Mouse (Mus musculus) urinary bladder, postnatal 4 days (tissue): ENCODE data around the gene Nusap1.
A peak's percentile ranks its signal among the peaks of the same experiment; 100 is the strongest.
"Not testable (repeated sequence)": the region's sequence is repeated elsewhere in the genome, so short reads cannot be mapped to it uniquely, and the experiment has no call there.

Experiments
- DNase-seq, 2 experiments: peaks; one replicate each; pipeline ENCODE4 v3.0.0; 2021 to 2022; ENCODE audit warnings: low spot score in 2 of 2

Gene Nusap1

DNA sequence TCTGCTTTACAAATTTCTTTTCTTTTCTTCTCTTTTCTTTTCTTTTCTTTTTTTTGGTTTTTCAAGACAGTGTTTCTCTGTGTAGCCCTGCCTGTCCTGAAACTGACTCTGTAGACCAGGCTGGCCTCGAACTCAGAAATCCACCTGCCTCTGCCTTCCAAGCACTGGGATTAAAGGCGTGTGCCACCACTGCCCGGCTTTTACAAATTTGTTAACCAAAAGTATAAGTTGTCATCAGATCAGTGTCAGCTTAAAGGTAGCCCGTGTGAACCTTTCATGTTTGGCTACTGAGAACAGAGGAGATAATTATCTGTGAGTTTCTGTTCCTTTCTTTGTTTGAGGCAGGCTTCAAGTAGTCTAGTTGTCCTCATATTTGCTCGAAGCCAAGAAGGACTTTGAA is 26.2 kb downstream of the Nusap1 start:
- no peak for DNase-seq

DNA sequence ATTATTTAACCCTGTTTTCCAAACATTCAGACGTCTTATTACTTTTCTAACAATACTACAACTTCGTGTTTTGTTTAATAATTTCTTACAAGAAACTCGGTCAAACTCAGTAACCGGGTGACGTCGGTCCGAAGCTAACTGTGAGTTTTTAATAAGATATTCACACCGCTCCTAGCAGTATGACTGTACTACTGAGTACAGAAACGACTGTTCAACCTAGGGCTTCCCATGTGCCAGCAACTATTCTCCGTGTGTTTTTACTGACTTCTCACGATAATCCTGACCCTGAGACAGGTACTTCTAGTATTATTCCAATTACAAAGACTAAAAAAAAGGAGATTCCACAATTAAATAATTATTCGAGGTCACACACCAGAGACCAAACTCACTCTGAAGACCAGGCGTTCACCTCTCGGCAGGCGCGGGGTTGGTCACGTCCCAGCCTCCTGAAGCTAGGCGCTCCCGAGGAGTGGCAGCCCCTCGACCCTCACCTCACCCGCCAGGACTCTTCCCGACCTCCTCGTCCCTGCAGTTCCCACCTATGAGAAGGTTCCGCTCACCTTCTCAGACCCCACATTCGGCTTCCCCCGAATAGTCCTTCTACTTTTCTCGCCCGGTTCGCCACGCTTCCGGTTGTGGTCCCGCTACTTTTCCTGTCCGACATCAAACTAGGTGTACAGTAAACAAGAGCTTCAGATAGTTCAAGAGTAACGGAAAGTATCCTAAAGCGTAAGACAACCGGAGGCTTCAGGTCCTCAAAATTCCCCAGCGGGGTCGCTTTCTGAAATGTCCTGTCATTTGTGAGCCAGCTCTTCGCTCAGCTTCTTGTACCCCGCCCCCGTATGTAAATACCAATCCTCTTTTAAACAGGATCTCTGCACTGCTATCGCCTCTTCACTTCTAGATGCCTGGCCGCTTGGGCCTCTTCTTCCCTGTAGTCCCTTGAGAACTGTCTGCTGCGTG is 44.4 kb downstream of the Nusap1 start, which contains the start of gene Ndufaf1:
Gene Ndufaf1 (minus strand): TSS at position 608 of the 963 bp plus-strand sequence.
- peak; percentile 65 to 75 for DNase-seq

DNA sequence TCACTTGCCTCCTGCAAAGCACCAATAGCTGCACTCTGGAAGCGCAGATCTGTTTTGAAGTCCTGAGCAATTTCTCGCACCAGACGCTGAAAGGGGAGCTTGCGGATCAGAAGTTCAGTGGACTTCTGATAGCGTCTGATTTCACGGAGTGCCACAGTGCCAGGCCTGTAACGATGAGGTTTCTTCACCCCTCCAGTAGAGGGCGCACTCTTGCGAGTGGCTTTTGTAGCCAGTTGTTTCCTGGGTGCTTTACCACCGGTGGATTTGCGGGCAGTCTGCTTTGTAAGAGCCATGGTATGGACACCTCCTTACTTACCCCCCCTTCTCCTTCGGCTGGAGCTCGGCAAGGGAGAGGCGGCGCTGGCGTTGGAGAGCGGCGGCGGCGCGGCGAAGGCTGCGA is 47.6 kb downstream of the Nusap1 start:
- not testable (repeated sequence) for DNase-seq

DNA sequence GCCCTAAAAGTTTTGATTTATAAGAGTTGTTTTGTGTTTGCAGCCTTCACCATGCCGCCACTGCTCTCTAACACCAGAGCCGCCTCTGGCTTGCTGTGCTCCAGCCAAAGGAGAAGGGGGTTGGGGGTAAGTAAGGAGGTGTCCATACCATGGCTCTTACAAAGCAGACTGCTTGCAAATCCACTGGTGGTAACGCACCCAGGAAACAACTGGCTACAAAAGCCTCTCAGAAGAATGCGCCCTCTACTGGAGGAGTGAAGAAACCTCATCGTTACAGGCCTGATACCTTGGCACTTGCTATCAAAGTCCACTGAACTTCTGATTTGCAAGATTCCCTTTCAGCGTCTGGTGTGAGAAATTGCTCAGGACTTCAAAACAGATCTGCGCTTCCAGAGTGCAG is 50.9 kb downstream of the Nusap1 start:
- DNase-seq = no peak

DNA sequence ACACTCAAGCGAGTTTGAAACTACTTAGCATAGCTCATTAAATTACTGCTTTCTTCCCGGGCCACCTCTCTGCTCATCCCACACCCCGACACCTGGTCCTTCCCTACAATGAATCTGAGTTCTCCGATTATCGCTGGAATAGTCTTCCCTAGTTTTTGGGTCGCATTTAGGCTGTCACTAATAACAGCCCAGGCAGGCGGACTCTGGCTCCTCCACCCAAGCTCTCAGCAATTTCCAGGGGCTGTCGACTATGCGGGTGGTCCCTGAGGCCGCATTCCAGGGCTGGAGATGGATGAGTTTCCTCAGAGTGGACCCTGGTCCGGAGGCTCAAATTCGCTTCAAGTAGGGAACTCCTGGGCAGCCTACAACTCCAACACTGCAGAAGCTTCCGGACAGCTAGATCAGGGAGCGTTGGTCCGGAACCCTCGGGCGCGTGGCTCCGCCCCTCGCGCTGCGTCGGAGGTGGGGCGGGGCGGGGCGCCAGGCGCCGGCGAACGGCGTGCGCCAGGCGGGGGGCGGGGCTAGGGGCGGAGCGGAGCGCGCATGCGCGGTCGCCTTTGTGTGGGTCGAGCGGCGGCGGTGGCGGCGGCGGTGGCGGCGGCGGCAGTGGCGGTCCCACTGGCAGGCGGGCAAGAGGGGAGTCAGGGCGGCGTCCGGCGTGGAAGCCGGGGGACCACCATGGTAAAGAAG is 56.6 kb downstream of the Nusap1 start, which contains the start of gene Rtf1:
Gene Rtf1 (plus strand): TSS at position 544 of the 690 bp plus-strand sequence.
- peak; percentile 93 to 97 for DNase-seq

DNA sequence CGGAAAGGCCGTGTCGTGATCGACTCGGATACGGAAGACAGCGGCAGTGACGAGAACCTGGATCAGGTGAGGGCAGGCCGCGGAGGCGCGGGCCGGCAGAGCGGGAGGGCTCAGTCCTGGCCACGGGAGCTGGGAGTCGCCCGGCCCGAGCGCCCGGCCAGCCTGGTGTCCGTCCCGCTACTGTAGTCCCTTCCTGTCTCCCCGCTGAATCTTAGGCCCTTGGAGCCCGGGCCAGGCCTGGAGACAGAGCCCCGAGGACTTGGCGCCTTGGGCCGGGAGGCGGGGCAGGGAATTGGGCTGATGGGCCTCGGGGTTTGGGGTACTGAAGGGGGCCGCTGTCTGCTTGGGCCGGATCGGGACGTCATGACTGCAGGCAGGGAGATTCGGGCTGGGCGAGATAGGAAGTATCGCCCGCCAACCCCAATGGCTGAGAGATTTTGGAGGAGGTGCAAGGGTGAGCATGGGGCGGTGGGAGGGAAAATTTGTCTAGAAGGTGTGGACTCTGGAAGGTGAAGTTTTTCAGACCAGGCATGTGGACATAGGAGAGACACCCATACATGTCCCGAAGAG is 57.2 kb downstream of the Nusap1 start:
- DNase-seq = peak in 1 of 2 experiments; percentile 63

DNA sequence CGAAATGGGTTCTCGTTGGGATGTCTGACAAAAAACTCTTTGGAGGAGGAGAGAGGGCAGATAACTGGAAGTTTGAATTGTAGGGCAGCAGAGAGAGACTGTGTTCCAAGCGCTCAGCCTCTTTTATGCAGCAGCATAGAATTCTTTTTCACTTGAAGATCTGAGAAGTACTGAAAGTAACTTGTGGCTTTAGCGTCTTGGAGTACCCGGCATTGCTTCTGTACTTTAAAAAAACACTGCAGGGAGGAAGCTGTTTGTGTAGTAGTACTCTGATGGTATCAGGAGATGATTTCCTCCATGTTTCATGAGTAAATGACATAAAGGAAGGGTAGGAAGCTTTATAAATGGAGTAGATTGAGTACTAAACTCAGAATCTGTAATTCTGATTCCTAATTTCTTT is 57.7 kb downstream of the Nusap1 start:
- no peak for DNase-seq

DNA sequence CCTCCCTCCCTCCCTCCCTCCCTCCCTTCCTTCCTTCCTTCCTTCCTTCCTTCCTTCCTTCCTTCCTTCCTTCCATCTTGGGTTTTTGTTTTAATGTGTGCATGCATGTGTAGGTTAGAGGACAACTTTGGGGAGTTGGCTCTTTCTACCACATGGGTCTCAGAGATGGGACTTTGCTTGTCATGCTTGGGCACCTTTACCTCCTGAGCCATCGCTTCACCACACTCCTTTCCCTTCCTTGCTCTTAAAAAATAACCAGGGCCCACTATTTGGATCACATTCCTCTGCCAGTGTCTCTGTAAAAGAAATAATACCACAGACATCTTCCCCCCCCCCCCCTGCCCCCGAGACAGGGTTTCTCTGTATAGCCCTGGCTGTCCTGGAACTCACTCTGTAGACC is 65.6 kb downstream of the Nusap1 start:
- DNase-seq = no peak

DNA sequence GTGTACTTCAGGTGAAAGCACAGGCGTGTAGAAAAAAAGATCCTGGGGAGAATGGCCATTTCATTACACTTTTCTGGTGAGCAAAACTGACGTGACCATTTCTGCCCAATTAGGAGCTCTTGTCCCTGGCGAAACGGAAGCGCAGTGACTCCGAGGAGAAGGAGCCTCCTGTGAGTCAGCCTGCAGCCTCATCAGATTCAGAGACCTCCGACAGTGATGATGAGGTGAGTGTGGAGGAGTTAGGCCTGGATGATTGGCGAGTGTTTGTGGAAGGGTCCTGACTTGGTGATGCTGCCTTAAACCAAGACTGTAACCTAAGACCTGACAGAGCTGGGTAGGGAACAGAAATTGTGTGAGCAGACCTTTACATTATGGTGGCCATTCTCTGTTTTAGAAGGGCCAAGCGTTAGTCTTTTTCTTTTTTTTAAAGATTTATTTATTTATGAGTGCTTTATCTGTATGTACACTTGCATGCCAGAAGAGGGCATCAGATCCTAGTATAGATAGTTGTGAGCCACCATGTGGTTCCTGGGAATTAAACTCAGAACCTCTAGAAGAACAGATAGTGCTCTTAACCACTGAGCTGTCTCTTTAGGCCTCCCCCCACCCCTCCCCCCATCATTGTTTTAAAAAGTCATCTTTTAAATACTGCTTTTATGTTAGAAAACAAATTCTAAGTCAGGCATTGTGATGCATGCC is 74.1 kb downstream of the Nusap1 start:
- no peak for DNase-seq

DNA sequence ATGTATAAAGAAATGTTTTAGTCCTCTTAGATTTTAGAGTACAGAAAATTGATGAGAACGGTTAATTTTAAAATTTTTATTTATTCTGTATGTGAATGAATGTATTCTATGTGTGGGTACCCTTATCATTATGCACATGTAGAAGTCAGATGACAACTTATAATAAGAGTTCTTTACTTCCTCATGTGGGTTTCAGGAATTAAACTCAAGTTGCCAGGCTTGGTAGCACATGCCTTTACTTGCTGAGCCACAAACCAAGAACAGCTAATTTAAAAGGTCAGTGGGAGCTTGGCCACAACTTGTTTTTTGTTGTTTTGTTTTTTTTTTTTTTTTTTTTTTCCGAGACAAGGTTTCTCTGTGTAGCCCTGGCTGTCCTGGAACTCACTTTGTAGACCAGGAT is 76.7 kb downstream of the Nusap1 start:
- DNase-seq = no peak

DNA sequence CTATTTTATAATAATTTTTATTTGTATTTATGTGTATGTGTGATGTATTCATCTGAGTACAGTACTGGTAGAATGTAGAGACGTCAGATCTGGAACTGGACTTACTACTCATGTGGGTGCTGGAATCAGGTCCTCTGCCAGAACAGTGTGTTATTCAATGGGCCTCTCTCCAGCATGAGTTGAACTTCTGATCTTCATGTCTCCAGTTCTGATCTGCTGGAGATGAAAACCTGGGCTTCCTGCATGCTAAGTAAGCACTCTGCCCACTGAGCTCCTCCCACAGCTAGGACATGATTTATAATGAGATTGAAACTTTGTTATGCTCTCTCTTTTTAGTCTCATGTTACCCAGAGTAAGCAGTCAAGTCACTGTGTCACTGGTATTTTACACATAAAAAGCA is 78.0 kb downstream of the Nusap1 start:
- no peak for DNase-seq

DNA sequence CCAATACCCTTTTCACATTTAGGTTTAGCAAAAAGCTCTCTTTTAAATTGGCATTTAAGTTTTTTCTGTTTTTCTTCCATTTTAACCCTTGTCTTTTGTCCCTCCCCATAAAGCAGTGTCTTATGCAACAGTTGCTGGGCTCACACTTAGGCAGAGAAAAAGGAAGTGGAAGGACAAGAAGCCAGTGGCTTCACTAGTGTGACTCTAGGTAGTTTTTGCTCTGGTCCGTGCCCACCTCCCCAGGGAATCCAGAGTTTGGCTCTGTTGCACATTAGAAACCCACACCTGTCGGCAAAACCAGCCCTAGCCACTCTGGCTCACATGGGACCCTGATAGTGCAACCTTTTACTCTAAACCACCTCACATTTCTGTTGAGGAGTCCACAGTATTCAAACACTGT is 80.4 kb downstream of the Nusap1 start:
- no peak for DNase-seq

DNA sequence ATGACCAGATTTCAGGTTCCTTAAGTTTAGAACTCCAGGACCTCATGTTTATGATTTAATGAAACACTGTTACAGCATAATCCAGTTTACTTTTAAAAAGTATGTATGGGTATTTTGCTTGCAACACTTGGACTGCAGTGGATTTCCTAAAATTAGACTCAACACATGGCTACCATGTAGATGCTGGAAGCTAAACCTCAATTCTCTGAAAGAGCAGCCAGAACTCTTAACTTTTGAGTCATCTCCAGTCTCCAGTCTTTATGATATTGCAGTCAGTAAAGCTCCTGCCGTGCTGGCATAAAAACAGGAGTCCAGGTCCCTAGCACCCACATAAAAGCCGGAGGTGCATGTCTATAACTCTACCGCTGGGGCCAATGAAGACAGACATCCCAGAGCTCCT is 81.9 kb downstream of the Nusap1 start:
- DNase-seq = no peak
